In genomic region chr2:59681181-59681580, GRCm38 (mm10) we compare ENCODE assay signal across 26 mouse cellular contexts.
DNase-seq lines count a peak whose midpoint lies in the region; ATAC-seq and TF ChIP-seq lines count a peak whose summit lies in the region.
"Had no signal": no experiment of that assay in that cellular context is flagged by ENCODE, and none has a peak within 500 bp of the region (broad histone marks: within the 10 kb centered on the region; RNA-seq: fewer than 3 reads in every experiment).

No protein-coding gene starts in this region.

- H3K4me3 ChIP-seq in heart, postnatal 0 days (ENCODE audit: low read depth, low read length): no peak overlapping the region
- H3K4me3 ChIP-seq in heart, embryonic 12.5 days: no peak overlapping the region
- no peak overlapping the region for H3K4me3 ChIP-seq in intestine, embryonic 15.5 days (replicated peaks)
- no peak overlapping the region for H3K4me3 ChIP-seq in intestine, postnatal 0 days (ENCODE audit: low read depth, low read length)
- no peak overlapping the region for H3K4me3 ChIP-seq in small intestine, adult 2 months (ENCODE audit: low read depth, low read length)
- H3K4me3 ChIP-seq: forebrain, embryonic 10.5 days; forebrain, embryonic 13.5 days; gastrocnemius, adult 2 months; heart, embryonic 15.5 days; hindbrain, embryonic 10.5 days; hindbrain, embryonic 13.5 days had no signal

- no peak overlapping the region for H3K9ac ChIP-seq in heart, postnatal 0 days (replicated peaks; ENCODE audit: low read depth, low read length)
- no peak overlapping the region for H3K9ac ChIP-seq in heart, embryonic 12.5 days
- no peak overlapping the region for H3K9ac ChIP-seq in intestine, embryonic 15.5 days
- H3K9ac ChIP-seq in intestine, postnatal 0 days (ENCODE audit: low read depth, low read length): no peak overlapping the region
- H3K9ac ChIP-seq: forebrain, embryonic 13.5 days; heart, embryonic 15.5 days; hindbrain, embryonic 13.5 days had no signal

- 54% methylated on average over 4 of the region's 4 CpGs for WGBS in heart, postnatal 0 days
- WGBS in heart, embryonic 12.5 days: 47% methylated on average over 4 of the region's 4 CpGs
- 60% methylated on average over 4 of the region's 4 CpGs for WGBS in intestine, embryonic 15.5 days
- 36% methylated on average over 4 of the region's 4 CpGs for WGBS in intestine, postnatal 0 days
- WGBS in small intestine, adult 2 months: 26% methylated on average over 4 of the region's 4 CpGs

- ATAC-seq in heart, postnatal 0 days (ENCODE audit: insufficient read depth, low read depth): no peak
- no peak for ATAC-seq in heart, embryonic 12.5 days (ENCODE audit: insufficient number of reproducible peaks, low FRiP score)
- ATAC-seq in intestine, embryonic 15.5 days: peak; percentile 37; the same call in 1 of the 2 replicates
- ATAC-seq in intestine, postnatal 0 days: peak; percentile 50
- ATAC-seq: activated CD4-positive, CD25-positive, alpha-beta regulatory T cell, adult 4 months; forebrain, embryonic 13.5 days; forebrain, embryonic 16.5 days; hindbrain, embryonic 16.5 days had no signal

- H3K9me3 ChIP-seq in heart, postnatal 0 days (replicated peaks; ENCODE audit: control insufficient read depth, low read length): no peaks in the 10 kb centered on the region
- H3K9me3 ChIP-seq in heart, embryonic 12.5 days (replicated peaks): no peaks in the 10 kb centered on the region
- H3K9me3 ChIP-seq in intestine, embryonic 15.5 days: no peaks in the 10 kb centered on the region
- H3K9me3 ChIP-seq in intestine, postnatal 0 days (ENCODE audit: control insufficient read depth): no peaks in the 10 kb centered on the region
- H3K9me3 ChIP-seq: forebrain, embryonic 10.5 days; forebrain, embryonic 13.5 days; heart, embryonic 15.5 days; hindbrain, embryonic 10.5 days; hindbrain, embryonic 13.5 days had no signal

- no peak for DNase-seq in heart, postnatal 0 days (ENCODE audit: low spot score)
- no peak for DNase-seq in adrenal gland, postnatal 25 days
- DNase-seq in cerebellum, adult 11-12 months: no peak
- no peak for DNase-seq in B cell, adult 2 months
- DNase-seq: adrenal gland, adult 8-10 months; cerebellum, adult 18-20 months; cerebellum, adult 9-10 months; cerebellum, postnatal 14 days; gastrocnemius, adult 2 months; gastrocnemius, postnatal 14 days; heart, adult 18-20 months; heart, postnatal 36 days; kidney, adult 18-20 months had no signal

- H3K4me1 ChIP-seq in heart, postnatal 0 days (ENCODE audit: control insufficient read depth, insufficient read depth): peaks cover 13% of the 10 kb centered on the region
- peaks cover 71% of the 10 kb centered on the region for H3K4me1 ChIP-seq in heart, embryonic 12.5 days (replicated peaks)
- H3K4me1 ChIP-seq in intestine, embryonic 15.5 days (replicated peaks): peaks cover 23% of the 10 kb centered on the region; the same call in 1 of the 2 replicates
- H3K4me1 ChIP-seq in intestine, postnatal 0 days (replicated peaks; ENCODE audit: control insufficient read depth, insufficient read depth, low read length): peaks cover 7% of the 10 kb centered on the region; the same call in 1 of the 2 replicates
- peaks cover 27% of the 10 kb centered on the region for H3K4me1 ChIP-seq in small intestine, adult 2 months (ENCODE audit: control insufficient read depth, insufficient read depth, insufficient read length, low read length)

- TF ChIP-seq EP300 in heart, postnatal 0 days (IDR thresholded peaks at IDR 0.05; ENCODE audit: low read depth): no peak

- H3K27ac ChIP-seq in heart, postnatal 0 days (ENCODE audit: low read depth): peak overlapping the region; percentile 3; the same call in 1 of the 2 replicates
- no peak overlapping the region for H3K27ac ChIP-seq in heart, embryonic 12.5 days (ENCODE audit: poor library complexity, severe bottlenecking)
- H3K27ac ChIP-seq in intestine, embryonic 15.5 days: no peak overlapping the region
- H3K27ac ChIP-seq in intestine, postnatal 0 days (ENCODE audit: low read depth, low read length): peak overlapping the region; percentile 8
- H3K27ac ChIP-seq in small intestine, adult 2 months (ENCODE audit: insufficient read depth, low read depth, low read length): peak overlapping the region; percentile 63
- H3K27ac ChIP-seq: forebrain, embryonic 10.5 days; forebrain, embryonic 13.5 days; gastrocnemius, adult 2 months; hindbrain, embryonic 10.5 days; hindbrain, embryonic 13.5 days had no signal

- no peaks in the 10 kb centered on the region for H3K27me3 ChIP-seq in heart, postnatal 0 days (ENCODE audit: control insufficient read depth, insufficient read depth, low read length)
- no peaks in the 10 kb centered on the region for H3K27me3 ChIP-seq in heart, embryonic 12.5 days (replicated peaks)
- H3K27me3 ChIP-seq in intestine, embryonic 15.5 days (replicated peaks): no peaks in the 10 kb centered on the region
- no peaks in the 10 kb centered on the region for H3K27me3 ChIP-seq in intestine, postnatal 0 days (replicated peaks; ENCODE audit: control insufficient read depth, insufficient read depth, low read length)
- no peaks in the 10 kb centered on the region for H3K27me3 ChIP-seq in small intestine, adult 2 months (ENCODE audit: control insufficient read depth, insufficient read depth, low read length)
- H3K27me3 ChIP-seq: forebrain, embryonic 13.5 days; heart, embryonic 15.5 days; hindbrain, embryonic 13.5 days had no signal

- TF ChIP-seq CTCF in heart, postnatal 0 days (IDR thresholded peaks at IDR 0.05; ENCODE audit: low read depth): no peak
- TF ChIP-seq CTCF in intestine, postnatal 0 days (IDR thresholded peaks at IDR 0.05; ENCODE audit: low read depth): no peak
- TF ChIP-seq CTCF in small intestine, adult 2 months (IDR thresholded peaks at IDR 0.05; ENCODE audit: extremely low read depth, insufficient read length, insufficient replicate concordance, low read depth, low read length): no peak

- no peak for TF ChIP-seq POLR2A in small intestine, adult 2 months (IDR thresholded peaks at IDR 0.05; ENCODE audit: low read depth, low read length)

- H3K4me2 ChIP-seq in heart, postnatal 0 days (ENCODE audit: low read depth, low read length): no peak overlapping the region
- no peak overlapping the region for H3K4me2 ChIP-seq in heart, embryonic 12.5 days
- no peak overlapping the region for H3K4me2 ChIP-seq in intestine, embryonic 15.5 days (replicated peaks)
- H3K4me2 ChIP-seq in intestine, postnatal 0 days (replicated peaks; ENCODE audit: low read depth): no peak overlapping the region
- H3K4me2 ChIP-seq: forebrain, embryonic 13.5 days; heart, embryonic 11.5 days; heart, embryonic 15.5 days; hindbrain, embryonic 13.5 days had no signal

- no peaks in the 10 kb centered on the region for H3K36me3 ChIP-seq in heart, postnatal 0 days (replicated peaks; ENCODE audit: control insufficient read depth, insufficient read depth, low read length)
- H3K36me3 ChIP-seq in heart, embryonic 12.5 days: no peaks in the 10 kb centered on the region
- H3K36me3 ChIP-seq in intestine, embryonic 15.5 days: no peaks in the 10 kb centered on the region
- no peaks in the 10 kb centered on the region; the same call in 1 of the 2 replicates for H3K36me3 ChIP-seq in intestine, postnatal 0 days (ENCODE audit: control insufficient read depth, insufficient read depth)
- H3K36me3 ChIP-seq in small intestine, adult 2 months (ENCODE audit: control insufficient read depth, insufficient read depth, low read length): no peaks in the 10 kb centered on the region
- H3K36me3 ChIP-seq: forebrain, embryonic 10.5 days; heart, embryonic 15.5 days; hindbrain, embryonic 10.5 days; hindbrain, embryonic 13.5 days had no signal

Comparison
In these comparisons a context has a peak if more than half of its experiments do, and no peak if none do; other contexts are left out.
1. H3K27ac ChIP-seq: peak in heart, postnatal 0 days (single experiment), intestine, postnatal 0 days (single experiment) and small intestine, adult 2 months (single experiment); none in heart, embryonic 12.5 days (single experiment) and intestine, embryonic 15.5 days (single experiment).
2. ATAC-seq: peak in intestine, embryonic 15.5 days (single experiment) and intestine, postnatal 0 days (single experiment); none in heart, postnatal 0 days (single experiment) and heart, embryonic 12.5 days (single experiment).